11 mouse cellular contexts compared by ENCODE assay signal in genomic region chr7:74526030-74526429, GRCm38 (mm10).
"Had no signal": no experiment of that assay in that cellular context is flagged by ENCODE, and none has a peak within 500 bp of the region (broad histone marks: within the 10 kb centered on the region; RNA-seq: fewer than 3 reads in every experiment).

No protein-coding gene starts in this region.

- DNase-seq: kidney, adult 2 months; kidney, postnatal 25 days; left cerebral cortex, postnatal 4 days; liver, postnatal 0 days; lung, embryonic 14.5 days; lung, postnatal 36 days; retina, postnatal 1 day; right cerebral cortex, postnatal 25 days; thymus, adult 2 months; thymus, postnatal 14 days; thymus, postnatal 4 days had no signal
